Mouse (Mus musculus) limb, embryonic 12.5 days (tissue): Measurements from ENCODE around the gene Gtse1. TPM values are rescaled to one million over a fixed set of nuclear protein-coding genes. Genes with fewer than 3 reads are reported as not detected.
A peak's percentile ranks its signal among the peaks of the same experiment; 100 is the strongest.

Experiments
- ATAC-seq: fragments of 200-750 bp; cut with Nextera tagmentation; 2 replicates; pipeline ENCODE4 v1.8.0; 2017; ENCODE audit warnings: low read depth, moderate TSS enrichment; ENCODE audit not compliant: insufficient number of reproducible peaks, insufficient read depth, low FRiP score, low TSS enrichment
- H3K27ac ChIP-seq: fragments of 300-500 bp; sonication (generic); 2 replicates; pipeline ENCODE4 v1.5.1; 2016; ENCODE audit warnings: mild to moderate bottlenecking, moderate library complexity
- H3K27me3 ChIP-seq: fragments of 300-500 bp; sonication (generic); 2 replicates; pipeline ENCODE4 v1.6.1; 2016; ENCODE audit warnings: mild to moderate bottlenecking, moderate library complexity
- H3K36me3 ChIP-seq: fragments of 300-500 bp; sonication (generic); 2 replicates; pipeline ENCODE4 v1.6.1; 2016; ENCODE audit warnings: mild to moderate bottlenecking, moderate library complexity
- H3K4me1 ChIP-seq: fragments of 300-500 bp; sonication (generic); replicated peaks from 2 replicates; pipeline ENCODE4 v1.6.1; 2016
- H3K4me2 ChIP-seq: fragments of 300-500 bp; sonication (generic); 2 replicates; pipeline ENCODE4 v1.6.1; 2016; ENCODE audit warnings: mild to moderate bottlenecking, moderate library complexity
- H3K4me3 ChIP-seq: fragments of 300-500 bp; sonication (generic); replicated peaks from 2 replicates; pipeline ENCODE4 v1.5.1; 2016; ENCODE audit warnings: mild to moderate bottlenecking
- H3K9ac ChIP-seq: fragments of 300-500 bp; sonication (generic); replicated peaks from 2 replicates; pipeline ENCODE4 v1.6.1; 2016; ENCODE audit warnings: mild to moderate bottlenecking, moderate library complexity
- H3K9me3 ChIP-seq: fragments of 300-500 bp; sonication (generic); 2 replicates; pipeline ENCODE4 v1.6.1; 2016; ENCODE audit warnings: mild to moderate bottlenecking, moderate library complexity
- WGBS: fragments of 180-500 bp; shearing (Covaris S2); methylation state at CpG from one replicate; pipeline ENCODE4 v1.1.7; 2016; 5-methylcytosine and 5-hydroxymethylcytosine counted together
- polyA plus RNA-seq: library from polyadenylated mRNA; unstranded; fragments of >200 nt; fragmentation: Nextera tagmentation; extraction: Ambion mirVana; gene quantifications from 2 replicates; pipeline ENCODE4 v1.2.1, GENCODE M21; 2016

Gtse1 gene
- polyA plus RNA-seq: 35.9 and 36.1 TPM in 2 replicates

DNA sequence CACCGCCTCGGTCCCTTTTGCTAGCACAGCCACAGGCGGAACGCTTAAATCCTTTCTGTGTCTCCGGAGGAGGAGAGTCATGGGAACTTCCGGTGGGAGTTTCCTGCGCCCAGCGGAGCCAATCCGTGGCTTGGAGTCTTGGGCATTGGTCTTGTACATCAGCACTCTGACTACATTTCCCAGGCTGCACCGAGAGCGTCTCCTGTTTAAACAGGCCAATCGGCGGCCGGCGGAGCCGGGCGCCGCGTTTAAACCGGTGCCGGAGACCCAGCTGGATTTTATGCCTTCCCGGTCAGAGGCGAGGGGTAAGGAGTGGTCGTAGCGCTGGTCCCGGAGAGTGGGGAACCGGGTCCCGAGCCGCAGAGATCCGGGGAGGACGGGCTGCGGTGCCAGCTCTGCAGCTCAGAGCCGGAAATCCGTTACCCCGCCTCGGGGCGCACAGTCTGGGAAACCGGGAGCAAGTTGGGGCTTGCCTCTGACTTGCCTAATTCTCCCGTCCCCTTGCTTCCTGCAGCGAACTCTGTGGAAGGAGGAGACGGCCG lies at the start of gene Gtse1:
Gtse1 (plus strand) TSS at position 256 of the 542 bp plus-strand sequence.
- H3K4me1 ChIP-seq: peaks cover 19% of the 10 kb centered on the region
- peaks cover 32% of the 10 kb centered on the region for H3K36me3 ChIP-seq
- no peaks in the 10 kb centered on the region for H3K27me3 ChIP-seq
- under 1% methylated on average over 42 of the region's 42 CpGs for WGBS
- peak within 1 kb of the TSS; percentile 77 for H3K9ac ChIP-seq
- no peaks in the 10 kb centered on the region for H3K9me3 ChIP-seq
- peak; percentile 95 for ATAC-seq
- H3K4me2 ChIP-seq: peak within 1 kb of the TSS; percentile 76
- H3K4me3 ChIP-seq: peak within 1 kb of the TSS; percentile 78
- H3K27ac ChIP-seq: peak within 1 kb of the TSS; percentile 56; the same call in 1 of the 2 replicates

GRCm38 (mm10) chr15:85810462-85810805 lies 49.1 kb upstream of the Gtse1 start:
- H3K36me3 ChIP-seq: no peaks in the 10 kb centered on the region; the same call in 1 of the 2 replicates
- H3K9me3 ChIP-seq: 0 out of 2 replicates have a peak, but pooled peaks cover 2% of the 10 kb centered on the region
- no peak overlapping the region for H3K27ac ChIP-seq
- H3K4me3 ChIP-seq: peak overlapping the region; percentile 77
- 0 out of 2 replicates have a peak overlapping the region, but pooled peaks have one; percentile 80 for H3K9ac ChIP-seq
- WGBS: 86% methylated on average over 5 of the region's 5 CpGs
- ATAC-seq: no peak
- peak overlapping the region; percentile 93 for H3K4me2 ChIP-seq
- H3K27me3 ChIP-seq: no peaks in the 10 kb centered on the region; the same call in 1 of the 2 replicates
- H3K4me1 ChIP-seq: peaks cover 6% of the 10 kb centered on the region

- no peaks in the 10 kb centered on the region; the same call in 1 of the 2 replicates for H3K27me3 ChIP-seq
- peak overlapping the region; percentile 88 for H3K27ac ChIP-seq
- peaks cover 7% of the 10 kb centered on the region; the same call in 1 of the 2 replicates for H3K9me3 ChIP-seq
- H3K4me3 ChIP-seq: peak overlapping the region; percentile 77
- H3K4me2 ChIP-seq: peak overlapping the region; percentile 93
- peaks cover 6% of the 10 kb centered on the region for H3K4me1 ChIP-seq
- WGBS: 7% methylated on average over 36 of the region's 36 CpGs
- ATAC-seq: peak; percentile 83
- H3K36me3 ChIP-seq: no peaks in the 10 kb centered on the region; the same call in 1 of the 2 replicates
- H3K9ac ChIP-seq: peak overlapping the region; percentile 80
Measured at GRCm38 (mm10) chr15:85810806-85811521, 48.6 kb upstream of the Gtse1 start.

DNA sequence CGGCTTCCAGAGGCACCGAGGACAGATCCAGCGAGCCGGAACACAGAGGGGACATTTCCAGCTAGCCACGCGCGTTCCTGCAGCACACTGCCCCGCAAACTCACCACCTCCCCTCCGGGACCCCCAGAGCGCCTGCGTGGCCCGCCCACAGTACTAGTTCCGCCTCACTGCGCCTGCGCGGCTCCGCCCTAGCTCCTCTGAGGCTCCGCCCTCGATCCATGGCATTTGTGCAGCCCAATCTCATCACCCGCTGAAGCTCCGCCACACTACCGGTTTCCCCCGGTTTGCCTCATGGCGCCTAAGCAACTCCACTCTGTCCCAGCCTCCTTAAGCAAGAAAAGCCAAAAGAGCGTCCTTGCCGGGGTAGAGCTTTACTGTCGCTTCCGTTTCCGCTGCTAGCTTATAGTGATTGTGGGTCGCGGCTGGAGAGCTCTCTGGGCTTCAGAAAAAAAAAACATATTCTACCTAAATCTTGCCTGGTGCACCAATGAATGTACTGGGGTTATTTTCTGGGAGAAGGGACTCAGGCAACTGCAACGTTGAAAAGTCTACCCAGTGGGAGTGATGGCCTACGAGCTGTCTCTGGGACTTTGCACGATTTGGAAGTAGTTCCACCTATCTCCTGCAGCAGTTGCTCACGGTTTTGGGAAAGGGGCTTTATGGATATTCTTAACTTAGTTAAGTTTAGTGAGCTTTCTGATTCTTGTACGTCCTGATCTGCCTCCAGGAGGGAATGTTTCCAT lies 47.8 kb upstream of the Gtse1 start, which contains the start of gene Cdpf1:
Cdpf1 (minus strand) TSS at position 163 of the 743 bp plus-strand sequence.
- Histone ChIP-seq H3K27me3 (no peaks in the 10 kb centered on the region; the same call in 1 of the 2 replicates), H3K4me1 (peaks cover 6% of the 10 kb centered on the region), H3K4me3 (peak within 1 kb of the TSS; percentile 77), H3K9ac (peak within 1 kb of the TSS; percentile 80), H3K36me3 (no peaks in the 10 kb centered on the region; the same call in 1 of the 2 replicates), H3K27ac (peak within 1 kb of the TSS; percentile 88), H3K9me3 (peaks cover 9% of the 10 kb centered on the region; the same call in 1 of the 2 replicates), H3K4me2 (peak within 1 kb of the TSS; percentile 93)
- WGBS: 3% methylated on average over 36 of the region's 36 CpGs
- peak; percentile 88 for ATAC-seq

GRCm38 (mm10) chr15:85813428-85813827 lies 46.1 kb upstream of the Gtse1 start:
- WGBS: 66% methylated on average over 10 of the region's 10 CpGs

DNA sequence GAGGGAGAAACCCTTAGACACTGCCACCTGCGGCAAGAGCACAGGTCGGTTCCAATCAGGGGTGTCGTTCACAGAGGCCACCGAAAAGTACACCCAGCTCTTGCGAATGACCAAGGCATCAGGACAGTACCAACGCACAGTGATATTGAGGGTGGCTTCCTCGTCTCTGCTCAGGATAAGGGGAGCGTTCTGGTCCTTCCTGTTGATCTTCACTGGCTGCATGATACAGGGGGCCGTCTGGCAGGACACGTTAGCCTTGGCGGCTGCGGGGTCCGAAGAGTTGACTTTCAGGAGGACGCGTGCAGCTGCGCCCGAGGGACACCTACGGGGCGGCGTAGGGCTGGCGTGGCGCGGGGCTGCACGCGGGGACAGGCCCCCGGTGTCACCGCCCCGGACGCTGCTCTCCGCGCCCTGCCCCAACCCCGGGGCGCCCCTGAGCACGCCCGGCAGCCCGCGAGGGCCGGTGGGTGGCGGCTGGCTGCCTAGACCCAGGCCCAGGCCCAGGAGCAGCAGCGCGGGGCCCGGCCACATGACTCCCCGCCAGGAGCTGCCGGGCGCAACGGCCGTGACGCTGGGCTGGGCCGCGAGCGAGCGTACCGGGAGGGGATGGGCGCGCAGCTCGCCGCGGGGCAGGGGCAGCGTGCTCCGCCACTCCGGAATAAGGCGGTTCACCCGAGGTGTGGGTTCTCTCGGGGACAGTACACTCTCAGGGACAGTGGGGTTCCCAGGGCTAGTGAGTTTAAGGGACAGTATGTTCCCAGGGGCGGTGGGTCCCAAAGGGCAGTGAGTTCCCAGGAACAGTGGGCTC lies 38.1 kb upstream of the Gtse1 start, which contains the start of gene Pkdrej:
Pkdrej (minus strand) TSS at position 532 of the 808 bp plus-strand sequence.
- Histone ChIP-seq H3K27ac (no peak within 1 kb of the TSS), H3K4me2 (peak within 1 kb of the TSS; percentile 98), H3K9me3 (no peaks in the 10 kb centered on the region), H3K27me3 (peaks cover 25% of the 10 kb centered on the region), H3K4me1 (peaks cover 5% of the 10 kb centered on the region; the same call in 1 of the 2 replicates), H3K36me3 (no peaks in the 10 kb centered on the region), H3K4me3 (peak within 1 kb of the TSS; percentile 57), H3K9ac (peak within 1 kb of the TSS; percentile 79)
- ATAC-seq: peak; percentile 71
- WGBS: 2% methylated on average over 65 of the region's 65 CpGs

More at GRCm38 (mm10) chr15:85813428-85813827, 46.1 kb upstream of the Gtse1 start:
- no peaks in the 10 kb centered on the region for H3K36me3 ChIP-seq
- H3K4me2 ChIP-seq: no peak overlapping the region
- H3K27me3 ChIP-seq: no peaks in the 10 kb centered on the region; the same call in 1 of the 2 replicates
- peaks cover 9% of the 10 kb centered on the region; the same call in 1 of the 2 replicates for H3K9me3 ChIP-seq
- H3K9ac ChIP-seq: no peak overlapping the region
- H3K27ac ChIP-seq: no peak overlapping the region
- no peak overlapping the region for H3K4me3 ChIP-seq
- ATAC-seq: no peak
- peaks cover 6% of the 10 kb centered on the region for H3K4me1 ChIP-seq

GRCm38 (mm10) chr15:85822011-85822359 lies 37.6 kb upstream of the Gtse1 start:
- no peaks in the 10 kb centered on the region for H3K36me3 ChIP-seq
- no peaks in the 10 kb centered on the region for H3K9me3 ChIP-seq
- H3K27me3 ChIP-seq: peaks cover 25% of the 10 kb centered on the region
- H3K4me3 ChIP-seq: peak overlapping the region; percentile 57
- H3K4me2 ChIP-seq: peak overlapping the region; percentile 98
- H3K9ac ChIP-seq: peak overlapping the region; percentile 79; the same call in 1 of the 2 replicates
- H3K27ac ChIP-seq: no peak overlapping the region
- H3K4me1 ChIP-seq: peaks cover 5% of the 10 kb centered on the region; the same call in 1 of the 2 replicates
- ATAC-seq: peak; percentile 73
- WGBS: 8% methylated on average over 4 of the region's 4 CpGs

DNA sequence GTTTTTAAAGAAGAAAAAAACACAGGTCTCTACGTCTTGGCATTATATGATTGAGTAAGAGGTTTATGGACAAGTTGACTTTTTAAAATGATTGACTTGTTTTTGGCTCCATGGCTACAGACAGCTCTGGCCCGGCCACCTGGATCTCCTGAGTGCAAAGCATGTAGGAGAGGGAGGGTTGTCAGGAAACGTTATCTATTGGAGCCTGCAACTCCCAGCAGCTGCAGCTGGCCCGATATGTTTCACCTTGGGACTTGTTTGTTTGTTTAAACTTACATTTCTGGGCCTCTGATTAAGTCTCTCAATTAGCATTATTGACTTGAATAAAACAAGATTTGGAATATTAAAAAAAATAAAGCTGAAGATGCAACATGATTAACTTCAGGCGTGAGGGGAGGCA lies 32.9 kb upstream of the Gtse1 start:
- Histone ChIP-seq H3K9me3 (no peaks in the 10 kb centered on the region), H3K4me1 (peaks cover 9% of the 10 kb centered on the region; the same call in 1 of the 2 replicates), H3K9ac (no peak overlapping the region), H3K27ac (no peak overlapping the region), H3K27me3 (peaks cover 5% of the 10 kb centered on the region), H3K36me3 (no peaks in the 10 kb centered on the region), H3K4me2 (no peak overlapping the region), H3K4me3 (no peak overlapping the region)
- WGBS: 66% methylated on average over 5 of the region's 5 CpGs
- no peak for ATAC-seq

- no peaks in the 10 kb centered on the region for H3K9me3 ChIP-seq
- H3K4me1 ChIP-seq: peaks cover 13% of the 10 kb centered on the region
- no peak overlapping the region for H3K4me3 ChIP-seq
- no peak overlapping the region for H3K27ac ChIP-seq
- H3K36me3 ChIP-seq: no peaks in the 10 kb centered on the region
- ATAC-seq: no peak
- H3K4me2 ChIP-seq: no peak overlapping the region
- WGBS: 86% methylated on average over 4 of the region's 4 CpGs
- no peak overlapping the region for H3K9ac ChIP-seq
- H3K27me3 ChIP-seq: no peaks in the 10 kb centered on the region
Measured at GRCm38 (mm10) chr15:85828071-85828470, 31.5 kb upstream of the Gtse1 start.

GRCm38 (mm10) chr15:85829470-85829869 lies 30.1 kb upstream of the Gtse1 start:
- 77% methylated on average over 5 of the region's 5 CpGs for WGBS
- H3K27me3 ChIP-seq: no peaks in the 10 kb centered on the region
- H3K4me3 ChIP-seq: no peak overlapping the region
- H3K4me2 ChIP-seq: no peak overlapping the region
- no peak for ATAC-seq
- H3K9me3 ChIP-seq: no peaks in the 10 kb centered on the region
- peaks cover 13% of the 10 kb centered on the region for H3K4me1 ChIP-seq
- no peaks in the 10 kb centered on the region for H3K36me3 ChIP-seq
- H3K27ac ChIP-seq: no peak overlapping the region
- no peak overlapping the region for H3K9ac ChIP-seq
